Mouse (Mus musculus) layer of hippocampus, postnatal 25 days (tissue): ENCODE measurements at regions not wholly inside any gene's neighbourhood (a gene's known extent, or its start where the extent isn't known, plus 50 kb on each side); places are given as distances from the start of the nearest gene placed in this dataset.
A peak's percentile ranks its signal among the peaks of the same experiment; 100 is the strongest.

Source experiments
- DNase-seq, 2 experiments: peaks; one replicate each; pipeline ENCODE4 v3.0.0; 2022; ENCODE audit warnings: mixed read lengths in 2 of 2, low spot score in 1 of 2; ENCODE audit errors: extremely low spot score in 1 of 2

DNA sequence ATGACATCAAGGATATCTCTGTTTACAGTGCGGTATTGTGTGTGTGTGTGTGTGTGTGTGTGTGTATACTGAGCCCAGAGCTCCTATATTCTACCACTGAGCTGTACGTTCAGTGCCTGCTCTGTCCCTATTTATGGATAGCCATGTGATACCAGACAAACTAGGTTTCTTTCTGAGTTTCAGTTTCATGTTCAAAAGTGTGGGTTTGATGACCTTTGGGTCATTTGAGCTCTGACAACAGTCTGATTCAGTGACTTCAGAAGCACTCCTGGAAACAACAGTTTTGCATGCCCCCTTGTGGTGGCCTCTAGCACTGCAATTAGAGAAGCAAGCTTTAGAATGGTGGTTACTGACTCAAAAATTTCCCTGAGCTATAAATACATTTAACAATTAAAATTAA lies 50.9 kb upstream of the Tent2 start:
- DNase-seq: peak; percentile 73 to 91

DNA sequence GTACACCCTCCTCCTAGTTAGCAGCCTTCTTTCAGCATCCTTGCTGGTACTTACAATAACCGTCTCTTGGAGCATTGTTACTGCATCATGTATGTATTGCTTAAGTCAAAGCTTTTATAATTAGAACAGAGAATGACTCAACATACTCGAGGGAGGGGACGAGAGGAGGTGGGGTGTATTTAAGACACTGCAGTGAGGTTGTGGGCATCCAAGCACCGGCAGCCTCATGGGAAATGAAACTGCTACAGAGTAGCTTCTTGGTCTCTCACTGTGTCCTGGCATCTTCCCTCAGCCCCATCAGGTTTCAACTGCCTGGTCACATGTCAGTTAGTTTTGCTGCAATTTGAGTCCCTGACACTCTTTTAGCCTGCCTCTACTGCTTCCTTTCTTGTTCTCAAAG lies 50.7 kb upstream of the Homer1 start:
- DNase-seq: no peak
